Mouse (Mus musculus) urinary bladder, postnatal 36 days (tissue): ENCODE data around the gene Kazn.

Experiments used
- DNase-seq, 2 experiments: peaks; one replicate each; pipeline ENCODE4 v3.0.0; 2022; ENCODE audit warnings: low spot score in 2 of 2, mixed read lengths in 1 of 2

Kazn gene

GRCm38 (mm10) chr4:142242750-142243383 lies 3.7 kb upstream of the Kazn start:
- DNase-seq: no peak

- DNase-seq: no peak
Observed at GRCm38 (mm10) chr4:142242164-142242563, 3.0 kb upstream of the Kazn start.

- no peak for DNase-seq
Observed at GRCm38 (mm10) chr4:142240874-142241273, 1.7 kb upstream of the Kazn start.

- peak; percentile 62 to 68 for DNase-seq
Observed at GRCm38 (mm10) chr4:142238486-142239239, 538 bp downstream of the Kazn start.

GRCm38 (mm10) chr4:142238041-142238440 lies 1.2 kb downstream of the Kazn start:
- no peak for DNase-seq

- no peak for DNase-seq
Observed at GRCm38 (mm10) chr4:142236681-142237080, 2.5 kb downstream of the Kazn start.

- DNase-seq: no peak
Observed at GRCm38 (mm10) chr4:142235426-142235825, 3.8 kb downstream of the Kazn start.

GRCm38 (mm10) chr4:142234828-142235227 lies 4.4 kb downstream of the Kazn start:
- DNase-seq: no peak

GRCm38 (mm10) chr4:142228821-142229575 lies 10.2 kb downstream of the Kazn start:
- DNase-seq: peak; percentile 69 to 76

- DNase-seq: no peak
Observed at GRCm38 (mm10) chr4:142223898-142224645, 15.1 kb downstream of the Kazn start.

- no peak for DNase-seq
Observed at GRCm38 (mm10) chr4:142222385-142222784, 16.8 kb downstream of the Kazn start.

- DNase-seq: no peak
Observed at GRCm38 (mm10) chr4:142221757-142222072, 17.5 kb downstream of the Kazn start.

- DNase-seq: no peak
Observed at GRCm38 (mm10) chr4:142221025-142221756, 18.0 kb downstream of the Kazn start.

GRCm38 (mm10) chr4:142218997-142219396 lies 20.2 kb downstream of the Kazn start:
- DNase-seq: no peak

- no peak for DNase-seq
Observed at GRCm38 (mm10) chr4:142217048-142217447, 22.2 kb downstream of the Kazn start.

GRCm38 (mm10) chr4:142215760-142216159 lies 23.4 kb downstream of the Kazn start:
- DNase-seq: no peak

GRCm38 (mm10) chr4:142214532-142214931 lies 24.7 kb downstream of the Kazn start:
- no peak for DNase-seq

- peak in 1 of 2 experiments; percentile 41 for DNase-seq
Observed at GRCm38 (mm10) chr4:142212425-142212824, 26.8 kb downstream of the Kazn start.

- no peak for DNase-seq
Observed at GRCm38 (mm10) chr4:142209884-142210283, 29.3 kb downstream of the Kazn start.

- DNase-seq: no peak
Observed at GRCm38 (mm10) chr4:142209476-142209875, 29.7 kb downstream of the Kazn start.

- no peak for DNase-seq
Observed at GRCm38 (mm10) chr4:142205693-142206092, 33.5 kb downstream of the Kazn start.
